Mouse (Mus musculus): ENCODE data around the gene Sept14. TPM values are rescaled to one million over a fixed set of nuclear protein-coding genes. Genes with fewer than 3 reads are reported as not detected.
"Not testable (repeated sequence)": the region's sequence is repeated elsewhere in the genome, so short reads cannot be mapped to it uniquely, and the experiment has no call there.

Sept14 gene
- polyA plus RNA-seq, 1 experiment from 2014 or later, result not detected

DNA sequence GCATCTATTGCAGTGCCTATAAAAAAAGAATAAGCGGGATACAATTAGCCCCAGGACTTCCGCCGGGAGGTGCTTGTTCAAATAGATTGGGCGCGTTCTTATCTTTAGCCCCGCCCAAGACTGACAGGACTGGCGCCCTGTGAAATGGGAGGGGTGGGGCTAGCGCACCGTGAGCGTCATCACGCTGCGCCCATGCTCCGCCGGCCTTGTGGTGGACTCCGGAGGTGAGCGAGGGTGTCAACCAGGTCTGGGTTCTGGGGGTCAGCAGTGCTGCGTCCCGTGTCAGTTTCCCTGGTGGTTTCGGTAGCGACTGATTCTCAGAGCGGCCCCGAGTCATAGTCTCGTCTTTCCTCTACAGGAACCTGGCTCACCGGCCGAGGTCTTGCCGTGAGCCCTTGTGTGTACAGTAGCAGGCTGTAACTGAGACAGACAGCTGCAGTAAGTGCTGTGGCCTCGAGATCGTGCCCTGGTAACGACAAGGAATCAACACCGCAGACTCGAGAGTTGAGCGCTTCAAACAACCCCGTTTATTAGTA, 7.1 kb upstream of the Sept14 start, which contains the start of gene Mrps17:
Gene Mrps17, plus strand, starts transcription at position 172 of the 536 bp plus-strand sequence.
- WGBS, result under 1% methylated on average over 33 of the region's 33 CpGs
- no peaks in the 10 kb centered on the region for H3K27me3 ChIP-seq (ENCODE audit: control insufficient read depth, insufficient read depth, low read length)
- H3K36me3 ChIP-seq (ENCODE audit: control insufficient read depth, insufficient read depth, low read length), result peaks cover 40% of the 10 kb centered on the region
- H3K4me2 ChIP-seq (ENCODE audit: low read length), result peak within 1 kb of the TSS; percentile 88
- ATAC-seq (ENCODE audit: insufficient number of reproducible peaks, insufficient read depth, low FRiP score, low read depth), result peak; percentile 96
- H3K27ac ChIP-seq (replicated peaks in 1 of 2; ENCODE audit: control insufficient read depth in 1 of 2, insufficient read depth in 1 of 2, low read depth in 2 of 2, low read length in 2 of 2), result peak within 1 kb of the TSS; percentile 46 to 59
- H3K9me3 ChIP-seq (ENCODE audit: control insufficient read depth, low read length), result no peaks in the 10 kb centered on the region
- H3K9ac ChIP-seq (ENCODE audit: low read length), result peak within 1 kb of the TSS; percentile 88
- H3K4me3 ChIP-seq (ENCODE audit: control insufficient read depth in 1 of 2, insufficient read depth in 1 of 2, low read depth in 1 of 2, low read length in 2 of 2), result peak within 1 kb of the TSS; percentile 67 to 84
- peaks cover 0 to 8% of the 10 kb centered on the region in 2 experiments; a peak in 2 of 4 replicates for H3K4me1 ChIP-seq (ENCODE audit: control insufficient read depth in 2 of 2, insufficient read depth in 2 of 2, low read length in 2 of 2)

DNA sequence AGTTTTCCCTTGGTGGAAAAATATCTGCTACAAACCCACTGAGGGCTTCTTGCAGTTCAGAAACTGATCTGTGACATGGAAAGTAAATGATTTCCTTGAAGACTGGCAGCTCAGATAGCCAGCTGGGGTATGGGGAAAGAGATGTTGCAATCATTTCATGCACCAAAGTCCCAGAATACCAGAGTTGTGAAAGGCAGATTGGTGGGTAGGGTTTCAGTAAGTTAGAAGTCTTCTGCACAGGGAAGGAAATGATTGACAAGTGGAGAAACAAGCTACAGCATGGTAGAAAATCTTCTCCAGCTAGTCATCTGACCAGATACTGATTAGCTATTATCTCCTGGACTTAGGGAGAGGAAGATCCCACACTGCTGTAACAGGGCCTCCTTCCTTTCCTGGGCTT, 4.9 kb downstream of the Sept14 start:
- no peaks in the 10 kb centered on the region for H3K36me3 ChIP-seq (ENCODE audit: control insufficient read depth, insufficient read depth, low read length)
- H3K27ac ChIP-seq (replicated peaks in 1 of 2; ENCODE audit: control insufficient read depth in 1 of 2, insufficient read depth in 1 of 2, low read depth in 2 of 2, low read length in 2 of 2), result no peak overlapping the region
- no peak overlapping the region for H3K4me2 ChIP-seq (ENCODE audit: low read length)
- H3K27me3 ChIP-seq (ENCODE audit: control insufficient read depth, insufficient read depth, low read length), result no peaks in the 10 kb centered on the region
- ATAC-seq (ENCODE audit: insufficient number of reproducible peaks, insufficient read depth, low FRiP score, low read depth), result no peak
- no peaks in the 10 kb centered on the region for H3K4me1 ChIP-seq (ENCODE audit: control insufficient read depth in 2 of 2, insufficient read depth in 2 of 2, low read length in 2 of 2)
- H3K9ac ChIP-seq (ENCODE audit: low read length), result no peak overlapping the region
- H3K9me3 ChIP-seq (ENCODE audit: control insufficient read depth, low read length), result no peaks in the 10 kb centered on the region
- H3K4me3 ChIP-seq (ENCODE audit: control insufficient read depth in 1 of 2, insufficient read depth in 1 of 2, low read depth in 1 of 2, low read length in 2 of 2), result no peak overlapping the region

DNA sequence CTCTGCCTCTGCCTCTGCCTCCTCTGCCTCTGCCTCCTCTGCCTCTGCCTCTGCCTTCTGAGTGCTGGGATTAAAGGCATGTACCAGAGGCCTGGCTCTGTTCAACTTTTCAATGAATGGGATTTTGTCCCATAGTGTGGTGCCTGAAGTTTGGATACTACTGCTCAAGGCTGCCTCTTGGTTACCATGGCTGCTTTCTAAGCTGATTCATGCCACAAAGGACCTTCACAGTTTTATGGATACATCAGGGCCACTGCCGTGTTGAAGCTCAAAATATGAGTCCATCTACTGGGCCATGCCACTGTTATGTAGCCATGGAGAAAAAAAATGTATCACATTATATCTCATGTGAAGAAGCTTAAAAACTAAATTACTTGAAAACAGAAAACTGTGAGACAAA, 6.6 kb downstream of the Sept14 start:
- no peak overlapping the region for H3K4me2 ChIP-seq (ENCODE audit: low read length)
- H3K27ac ChIP-seq (replicated peaks in 1 of 2; ENCODE audit: control insufficient read depth in 1 of 2, insufficient read depth in 1 of 2, low read depth in 2 of 2, low read length in 2 of 2), result no peak overlapping the region
- ATAC-seq (ENCODE audit: insufficient number of reproducible peaks, insufficient read depth, low FRiP score, low read depth), result no peak
- H3K4me1 ChIP-seq (ENCODE audit: control insufficient read depth in 2 of 2, insufficient read depth in 2 of 2, low read length in 2 of 2), result no peaks in the 10 kb centered on the region
- no peaks in the 10 kb centered on the region for H3K36me3 ChIP-seq (ENCODE audit: control insufficient read depth, insufficient read depth, low read length)
- WGBS, result 58% methylated on average over 1 of the region's 1 CpGs
- H3K9ac ChIP-seq (ENCODE audit: low read length), result no peak overlapping the region
- H3K4me3 ChIP-seq (ENCODE audit: control insufficient read depth in 1 of 2, insufficient read depth in 1 of 2, low read depth in 1 of 2, low read length in 2 of 2), result no peak overlapping the region
- H3K9me3 ChIP-seq (ENCODE audit: control insufficient read depth, low read length), result no peaks in the 10 kb centered on the region
- H3K27me3 ChIP-seq (ENCODE audit: control insufficient read depth, insufficient read depth, low read length), result no peaks in the 10 kb centered on the region

DNA sequence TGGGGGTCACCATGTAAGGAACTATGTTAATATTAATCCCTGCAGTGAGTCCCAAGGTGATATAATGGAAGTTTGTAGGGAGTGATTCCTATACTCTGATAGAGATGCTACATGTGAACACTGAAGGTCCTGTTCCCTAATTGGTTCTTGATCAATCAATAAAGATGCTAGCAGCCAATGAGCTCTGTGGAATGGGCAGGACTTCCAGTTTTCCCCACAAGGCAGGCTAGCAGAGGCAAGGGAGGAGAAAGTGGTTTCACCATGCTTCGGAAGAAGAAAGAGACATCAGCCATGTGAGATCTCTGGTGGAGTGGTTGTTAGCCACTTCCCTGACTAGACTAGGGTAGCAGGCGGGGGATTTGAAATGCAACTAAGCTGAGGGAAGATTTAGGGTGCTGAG, 7.8 kb downstream of the Sept14 start:
- Histone ChIP-seq H3K9ac (ENCODE audit: low read length) (no peak overlapping the region), H3K4me2 (ENCODE audit: low read length) (no peak overlapping the region), H3K27ac (replicated peaks in 1 of 2; ENCODE audit: control insufficient read depth in 1 of 2, insufficient read depth in 1 of 2, low read depth in 2 of 2, low read length in 2 of 2) (no peak overlapping the region), H3K27me3 (ENCODE audit: control insufficient read depth, insufficient read depth, low read length) (no peaks in the 10 kb centered on the region), H3K4me3 (ENCODE audit: control insufficient read depth in 1 of 2, insufficient read depth in 1 of 2, low read depth in 1 of 2, low read length in 2 of 2) (no peak overlapping the region), H3K4me1 (ENCODE audit: control insufficient read depth in 2 of 2, insufficient read depth in 2 of 2, low read length in 2 of 2) (no peaks in the 10 kb centered on the region), H3K36me3 (ENCODE audit: control insufficient read depth, insufficient read depth, low read length) (no peaks in the 10 kb centered on the region), H3K9me3 (ENCODE audit: control insufficient read depth, low read length) (no peaks in the 10 kb centered on the region)
- 29% methylated on average over 2 of the region's 2 CpGs for WGBS
- ATAC-seq (ENCODE audit: insufficient number of reproducible peaks, insufficient read depth, low FRiP score, low read depth), result no peak

DNA sequence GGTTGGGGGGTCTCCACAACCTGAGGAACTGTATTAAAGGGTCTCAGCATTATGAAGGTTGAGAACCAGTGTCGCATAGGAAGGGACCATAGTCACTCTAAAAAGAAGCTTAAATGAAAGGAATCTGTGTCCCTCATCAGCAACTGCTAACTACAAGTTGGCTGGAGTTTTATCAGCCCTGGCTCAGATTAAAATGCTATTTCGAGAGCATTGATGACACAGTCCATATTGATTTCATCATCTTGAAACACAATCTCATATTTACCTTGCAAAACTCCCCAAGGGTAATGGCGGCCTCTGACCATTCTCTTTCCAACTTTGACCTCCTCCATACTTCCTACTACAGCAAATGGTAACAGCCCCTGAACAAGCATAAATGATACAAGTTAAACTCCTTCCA, 17.8 kb downstream of the Sept14 start:
- Histone ChIP-seq H3K4me1 (ENCODE audit: control insufficient read depth in 2 of 2, insufficient read depth in 2 of 2, low read length in 2 of 2) (no peaks in the 10 kb centered on the region), H3K27me3 (ENCODE audit: control insufficient read depth, insufficient read depth, low read length) (no peaks in the 10 kb centered on the region), H3K4me2 (ENCODE audit: low read length) (no peak overlapping the region), H3K9ac (ENCODE audit: low read length) (no peak overlapping the region), H3K9me3 (ENCODE audit: control insufficient read depth, low read length) (no peaks in the 10 kb centered on the region), H3K36me3 (ENCODE audit: control insufficient read depth, insufficient read depth, low read length) (no peaks in the 10 kb centered on the region), H3K4me3 (ENCODE audit: control insufficient read depth in 1 of 2, insufficient read depth in 1 of 2, low read depth in 1 of 2, low read length in 2 of 2) (no peak overlapping the region), H3K27ac (replicated peaks in 1 of 2; ENCODE audit: control insufficient read depth in 1 of 2, insufficient read depth in 1 of 2, low read depth in 2 of 2, low read length in 2 of 2) (no peak overlapping the region)
- 65% methylated on average over 3 of the region's 3 CpGs for WGBS
- no peak for ATAC-seq (ENCODE audit: insufficient number of reproducible peaks, insufficient read depth, low FRiP score, low read depth)

DNA sequence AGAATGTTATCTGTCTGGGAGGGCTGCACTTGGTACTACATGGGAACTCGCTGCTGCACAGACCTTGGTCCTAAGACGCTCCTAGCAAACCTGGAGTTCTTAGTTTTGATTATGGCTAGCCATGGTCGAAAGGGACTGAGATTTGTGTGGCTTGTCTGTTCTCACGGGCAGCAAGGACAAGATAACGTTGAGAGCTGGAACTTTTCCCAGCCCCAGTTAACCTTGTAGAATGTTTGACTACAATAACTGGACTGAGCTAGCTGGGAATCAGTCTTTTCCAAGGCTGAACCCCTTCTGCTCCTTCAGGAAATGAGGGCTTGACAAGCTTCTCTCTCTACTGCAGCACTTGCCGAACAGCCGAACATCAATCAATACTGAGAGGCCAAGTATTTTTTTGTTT, 20.7 kb downstream of the Sept14 start:
- no peak overlapping the region for H3K4me2 ChIP-seq (ENCODE audit: low read length)
- no peaks in the 10 kb centered on the region for H3K27me3 ChIP-seq (ENCODE audit: control insufficient read depth, insufficient read depth, low read length)
- no peak overlapping the region for H3K27ac ChIP-seq (replicated peaks in 1 of 2; ENCODE audit: control insufficient read depth in 1 of 2, insufficient read depth in 1 of 2, low read depth in 2 of 2, low read length in 2 of 2)
- ATAC-seq (ENCODE audit: insufficient number of reproducible peaks, insufficient read depth, low FRiP score, low read depth), result no peak
- no peaks in the 10 kb centered on the region for H3K9me3 ChIP-seq (ENCODE audit: control insufficient read depth, low read length)
- no peak overlapping the region for H3K9ac ChIP-seq (ENCODE audit: low read length)
- H3K4me1 ChIP-seq (ENCODE audit: control insufficient read depth in 2 of 2, insufficient read depth in 2 of 2, low read length in 2 of 2), result no peaks in the 10 kb centered on the region
- no peaks in the 10 kb centered on the region for H3K36me3 ChIP-seq (ENCODE audit: control insufficient read depth, insufficient read depth, low read length)
- H3K4me3 ChIP-seq (ENCODE audit: control insufficient read depth in 1 of 2, insufficient read depth in 1 of 2, low read depth in 1 of 2, low read length in 2 of 2), result no peak overlapping the region
- 70% methylated on average over 7 of the region's 7 CpGs for WGBS

DNA sequence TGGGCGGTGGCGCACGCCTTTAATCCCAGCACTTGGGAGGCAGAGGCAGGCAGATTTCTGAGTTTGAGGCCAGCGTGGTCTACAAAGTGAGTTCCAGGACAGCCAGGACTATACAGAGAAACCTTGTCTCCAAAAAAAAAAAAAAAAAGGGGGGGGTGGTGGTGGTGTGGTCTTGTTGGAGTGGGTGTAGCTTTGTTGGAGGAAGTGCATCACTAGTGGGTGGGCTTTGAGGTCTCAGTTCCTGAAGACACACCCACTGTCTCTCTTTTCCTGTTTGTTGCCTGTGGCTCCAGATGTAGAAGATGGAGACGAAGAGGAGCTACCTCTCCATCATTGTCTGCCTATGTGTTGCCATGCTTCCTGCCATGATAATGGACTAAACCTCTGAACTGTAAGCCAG, 23.2 kb downstream of the Sept14 start:
- H3K9ac ChIP-seq (ENCODE audit: low read length); H3K4me3 ChIP-seq (ENCODE audit: control insufficient read depth in 1 of 2, insufficient read depth in 1 of 2, low read depth in 1 of 2, low read length in 2 of 2); H3K4me1 ChIP-seq (ENCODE audit: control insufficient read depth in 2 of 2, insufficient read depth in 2 of 2, low read length in 2 of 2); H3K27me3 ChIP-seq (ENCODE audit: control insufficient read depth, insufficient read depth, low read length); H3K36me3 ChIP-seq (ENCODE audit: control insufficient read depth, insufficient read depth, low read length); H3K27ac ChIP-seq (replicated peaks in 1 of 2; ENCODE audit: control insufficient read depth in 1 of 2, insufficient read depth in 1 of 2, low read depth in 2 of 2, low read length in 2 of 2); ATAC-seq (ENCODE audit: insufficient number of reproducible peaks, insufficient read depth, low FRiP score, low read depth); H3K4me2 ChIP-seq (ENCODE audit: low read length); H3K9me3 ChIP-seq (ENCODE audit: control insufficient read depth, low read length): not testable (repeated sequence)
- WGBS, result 90% methylated on average over 5 of the region's 5 CpGs

DNA sequence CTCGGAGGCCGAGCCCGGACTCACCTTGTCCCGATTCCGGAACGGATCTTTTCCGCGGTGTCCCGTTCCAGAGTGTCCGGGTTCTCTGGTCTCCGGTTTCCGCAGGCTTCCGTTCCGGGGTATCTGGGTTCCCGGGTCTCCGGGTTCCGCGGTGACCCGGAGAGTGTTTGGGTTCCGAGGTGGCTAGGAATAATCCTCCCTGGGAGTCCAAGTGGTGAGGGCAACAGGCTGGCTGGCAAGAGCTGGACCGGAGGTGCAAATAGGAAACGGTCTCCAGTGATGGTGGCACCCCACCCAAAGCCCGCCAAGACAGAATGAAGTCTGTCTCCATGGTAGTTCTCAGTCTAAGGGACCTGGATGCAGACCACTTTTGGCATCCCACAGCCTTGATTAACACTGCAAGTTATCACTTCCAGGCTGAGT, 38.3 kb downstream of the Sept14 start, which contains the start of gene Zfp11:
Gene Zfp11, minus strand, starts transcription at position 64 of the 423 bp plus-strand sequence.
- WGBS, result 2% methylated on average over 23 of the region's 23 CpGs
- peak within 1 kb of the TSS; percentile 94 for H3K9ac ChIP-seq (ENCODE audit: low read length)
- H3K36me3 ChIP-seq (ENCODE audit: control insufficient read depth, insufficient read depth, low read length), result no peaks in the 10 kb centered on the region
- peaks cover 4% of the 10 kb centered on the region; the same call in 1 of the 2 replicates for H3K9me3 ChIP-seq (ENCODE audit: control insufficient read depth, low read length)
- peak within 1 kb of the TSS in 1 of 2 experiments; percentile 57; a peak in 2 of 4 replicates for H3K27ac ChIP-seq (replicated peaks in 1 of 2; ENCODE audit: control insufficient read depth in 1 of 2, insufficient read depth in 1 of 2, low read depth in 2 of 2, low read length in 2 of 2)
- H3K4me1 ChIP-seq (ENCODE audit: control insufficient read depth in 2 of 2, insufficient read depth in 2 of 2, low read length in 2 of 2), result no peaks in the 10 kb centered on the region
- no peaks in the 10 kb centered on the region for H3K27me3 ChIP-seq (ENCODE audit: control insufficient read depth, insufficient read depth, low read length)
- H3K4me3 ChIP-seq (ENCODE audit: control insufficient read depth in 1 of 2, insufficient read depth in 1 of 2, low read depth in 1 of 2, low read length in 2 of 2), result peak within 1 kb of the TSS; percentile 80 to 85
- H3K4me2 ChIP-seq (ENCODE audit: low read length), result peak within 1 kb of the TSS; percentile 77
- peak; percentile 71; the same call in 1 of the 2 replicates for ATAC-seq (ENCODE audit: insufficient number of reproducible peaks, insufficient read depth, low FRiP score, low read depth)

Data from heart, embryonic 14.5 days (tissue).